Mouse (Mus musculus): ENCODE results near the gene Limd2.
"Not testable (repeated sequence)": the region's sequence is repeated elsewhere in the genome, so short reads cannot be mapped to it uniquely, and the experiment has no call there.

The Limd2 gene

DNA sequence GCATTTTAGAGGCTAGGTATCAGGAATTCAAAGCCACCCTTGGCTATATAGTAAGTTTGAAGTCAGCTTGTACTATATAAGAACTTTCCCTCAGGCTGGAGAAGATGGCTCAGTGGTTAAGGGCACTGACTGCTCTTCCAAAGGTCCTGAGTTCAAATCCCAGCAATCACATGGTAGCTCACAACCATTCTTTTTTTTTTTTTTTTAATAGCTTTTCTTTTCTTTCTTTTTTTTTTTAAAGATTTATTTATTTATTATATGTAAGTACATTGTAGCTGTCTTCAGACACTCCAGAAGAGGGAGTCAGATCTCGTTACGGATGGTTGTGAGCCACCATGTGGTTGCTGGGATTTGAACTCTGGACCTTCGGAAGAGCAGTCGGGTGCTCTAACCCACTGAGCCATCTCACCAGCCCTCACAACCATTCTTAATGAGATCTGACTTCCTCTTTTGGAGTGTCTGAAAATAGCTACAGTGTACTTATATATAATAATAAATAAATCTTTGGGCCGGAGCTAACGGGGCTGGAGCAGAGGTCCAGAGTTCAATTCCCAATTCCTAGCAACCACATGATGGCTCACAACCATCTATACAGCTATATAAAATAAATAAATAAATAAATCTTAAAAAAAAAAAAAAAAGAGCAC lies 33.8 kb downstream of the Limd2 start:
- not testable (repeated sequence) for DNase-seq (ENCODE audit: inconsistent ontology term)

DNA sequence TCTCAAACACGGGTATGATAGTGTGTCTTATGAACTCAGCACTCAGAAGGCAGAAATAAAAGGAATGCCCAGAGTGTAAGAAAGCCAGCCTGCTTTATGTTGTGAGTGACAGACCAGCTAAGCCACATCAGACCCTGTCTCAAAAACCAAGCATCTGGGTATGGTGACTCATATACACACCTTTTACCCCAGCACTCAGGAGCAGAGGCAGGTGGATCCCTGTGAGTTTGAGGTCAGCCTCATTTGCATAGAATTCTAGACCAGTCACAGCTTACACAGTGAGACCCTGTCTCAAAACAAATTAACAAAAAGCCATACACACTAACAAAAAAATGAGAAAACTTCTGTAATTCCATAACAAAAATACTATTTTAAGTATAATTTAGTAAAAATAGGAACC lies 34.8 kb downstream of the Limd2 start:
- no peak for DNase-seq (ENCODE audit: inconsistent ontology term)

DNA sequence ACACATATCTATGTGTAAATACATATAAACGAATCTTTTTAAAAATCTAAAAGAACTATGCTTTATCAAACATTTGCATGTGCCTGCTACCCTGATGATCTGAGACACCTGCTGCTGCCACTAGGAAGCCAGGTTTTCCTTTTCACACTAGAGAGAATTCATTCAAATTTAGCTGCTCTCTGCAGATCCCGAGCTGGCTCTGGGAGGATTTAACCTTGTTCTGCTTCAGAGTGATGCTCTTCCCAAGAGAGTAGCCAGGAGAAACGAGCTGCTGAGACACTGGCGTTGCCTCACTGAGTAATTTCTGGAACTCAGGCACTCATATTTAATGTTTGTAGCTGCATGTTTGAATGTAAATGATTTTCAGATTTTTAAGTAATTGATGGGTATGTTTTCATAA lies 35.9 kb downstream of the Limd2 start:
- no peak for DNase-seq (ENCODE audit: inconsistent ontology term)

DNA sequence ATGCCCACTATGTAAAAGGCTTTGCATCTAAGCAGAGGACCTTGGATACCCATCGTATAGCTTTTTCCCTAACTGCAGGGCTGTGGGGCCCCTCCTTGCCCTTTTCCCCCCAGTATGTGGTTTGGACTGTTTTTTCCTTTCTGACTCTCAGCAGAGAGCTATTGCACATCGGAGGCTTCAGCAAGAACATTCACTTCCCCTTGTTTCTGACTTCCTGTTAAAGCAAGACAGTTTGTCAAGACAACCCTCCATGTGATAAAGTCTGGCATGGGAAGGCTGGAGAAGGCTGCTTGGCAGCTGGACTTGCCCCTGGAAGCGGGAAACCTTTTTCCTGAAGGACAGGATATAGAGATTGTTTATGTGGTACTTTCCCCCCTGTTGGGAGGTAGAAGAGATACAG lies 37.9 kb downstream of the Limd2 start:
- no peak for DNase-seq (ENCODE audit: inconsistent ontology term)

DNA sequence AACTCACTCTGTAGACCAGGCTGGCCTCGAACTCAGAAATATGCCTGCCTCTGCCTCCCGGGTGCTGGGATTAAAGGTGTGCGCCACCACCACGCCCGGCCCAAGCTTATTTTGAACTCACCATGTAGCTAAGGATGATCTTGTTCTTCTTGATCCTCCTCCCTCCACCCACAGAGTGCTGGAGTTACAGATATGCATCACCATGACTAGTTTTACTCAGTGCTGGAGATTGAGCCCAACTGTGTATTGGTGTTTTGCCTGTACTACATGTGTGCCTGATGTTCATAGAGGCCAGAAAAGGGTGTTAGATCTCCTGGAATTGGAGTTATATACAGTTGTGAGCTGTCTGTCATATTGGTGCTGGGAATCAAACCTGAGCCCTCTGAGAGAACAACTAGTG lies 38.4 kb downstream of the Limd2 start:
- no peak for DNase-seq (ENCODE audit: inconsistent ontology term)

DNA sequence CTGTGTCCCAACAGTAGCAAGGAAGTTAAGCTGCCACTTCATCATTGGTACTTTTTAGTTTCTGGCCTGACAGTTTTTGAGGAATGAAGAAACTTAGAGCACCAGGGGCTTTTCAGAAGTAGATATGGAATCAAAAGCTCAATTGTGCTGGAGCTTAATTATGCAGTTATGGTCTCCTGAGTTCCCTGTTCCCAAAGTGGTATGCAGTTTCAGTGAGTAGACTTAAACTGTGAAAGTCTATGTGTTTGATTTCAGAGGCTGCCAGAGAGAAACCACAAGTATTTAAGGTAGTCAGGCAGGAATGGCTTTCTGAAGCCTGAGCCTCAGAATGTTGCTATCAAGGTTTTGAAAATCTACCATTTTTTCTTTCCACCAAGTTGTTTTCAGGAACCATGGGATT lies 49.0 kb downstream of the Limd2 start:
- peak; percentile 65 for DNase-seq (ENCODE audit: inconsistent ontology term)
